Comparison of ENCODE assay signal across 9 mouse cellular contexts in genomic region chr4:133021181-133021671, GRCm38 (mm10). TPM values are rescaled to one million over a fixed set of nuclear protein-coding genes. Genes with fewer than 3 reads are reported as not detected.
A peak's percentile ranks its signal among the peaks of the same experiment; 100 is the strongest.
DNase-seq lines count a peak whose midpoint lies in the region; ATAC-seq and TF ChIP-seq lines count a peak whose summit lies in the region.
"Had no signal": no experiment of that assay in that cellular context is flagged by ENCODE, and none has a peak within 500 bp of the region (broad histone marks: within the 10 kb centered on the region; RNA-seq: fewer than 3 reads in every experiment).

No protein-coding gene starts in this region.

- peaks cover 19% of the 10 kb centered on the region for H3K79me2 ChIP-seq in heart, adult 2 months (replicated peaks; ENCODE audit: control insufficient read depth, insufficient read depth, low read length)

- 51% methylated on average over 9 of the region's 9 CpGs for WGBS in heart, adult 2 months
- 13% methylated on average over 9 of the region's 9 CpGs for WGBS in embryonic facial prominence, embryonic 12.5 days
- 2% methylated on average over 9 of the region's 9 CpGs for WGBS in midbrain, embryonic 14.5 days

- peak overlapping the region; percentile 39 for H3K4me2 ChIP-seq in embryonic facial prominence, embryonic 12.5 days (replicated peaks)
- peak overlapping the region; percentile 49 for H3K4me2 ChIP-seq in midbrain, embryonic 14.5 days (ENCODE audit: low read length)

- no peak for ATAC-seq in embryonic facial prominence, embryonic 12.5 days (ENCODE audit: insufficient number of reproducible peaks, insufficient read depth, low FRiP score, low TSS enrichment)
- no peak for ATAC-seq in midbrain, embryonic 14.5 days (ENCODE audit: low FRiP score, low TSS enrichment)

- no peak for TF ChIP-seq POLR2A in heart, adult 2 months (IDR thresholded peaks at IDR 0.05; ENCODE audit: insufficient read depth, low read depth, low read length)

- H3K4me1 ChIP-seq in heart, adult 2 months (ENCODE audit: control insufficient read depth, insufficient read depth, low read length), result peaks cover 37% of the 10 kb centered on the region
- peaks cover 99% of the 10 kb centered on the region for H3K4me1 ChIP-seq in embryonic facial prominence, embryonic 12.5 days
- peaks cover 79% of the 10 kb centered on the region for H3K4me1 ChIP-seq in midbrain, embryonic 14.5 days (ENCODE audit: control insufficient read depth, insufficient read depth, low read length)

- H3K27ac ChIP-seq in heart, adult 2 months, result no peak overlapping the region
- peak overlapping the region; percentile 85 for H3K27ac ChIP-seq in embryonic facial prominence, embryonic 12.5 days
- H3K27ac ChIP-seq in midbrain, embryonic 14.5 days (replicated peaks; ENCODE audit: low read depth, low read length), result peak overlapping the region; percentile 75

- TF ChIP-seq EP300 in heart, adult 2 months (IDR thresholded peaks at IDR 0.05; ENCODE audit: insufficient read depth, low read depth, low read length), result no peak

- H3K36me3 ChIP-seq in heart, adult 2 months (ENCODE audit: control insufficient read depth, insufficient read depth, low read length), result 0 out of 2 replicates have a peak, but pooled peaks cover 3% of the 10 kb centered on the region
- H3K36me3 ChIP-seq in embryonic facial prominence, embryonic 12.5 days, result 0 out of 2 replicates have a peak, but pooled peaks cover 5% of the 10 kb centered on the region
- H3K36me3 ChIP-seq in midbrain, embryonic 14.5 days (ENCODE audit: control insufficient read depth, insufficient read depth, low read length), result no peaks in the 10 kb centered on the region

- no peak overlapping the region for H3K9ac ChIP-seq in heart, adult 2 months (ENCODE audit: low read depth, low read length)
- peak overlapping the region; percentile 36 for H3K9ac ChIP-seq in embryonic facial prominence, embryonic 12.5 days
- H3K9ac ChIP-seq in midbrain, embryonic 14.5 days (replicated peaks; ENCODE audit: low read length), result peak overlapping the region; percentile 26; the same call in 1 of the 2 replicates

- no peaks in the 10 kb centered on the region for H3K27me3 ChIP-seq in heart, adult 2 months (ENCODE audit: control insufficient read depth, insufficient read depth, low read length)
- no peaks in the 10 kb centered on the region for H3K27me3 ChIP-seq in embryonic facial prominence, embryonic 12.5 days
- no peaks in the 10 kb centered on the region for H3K27me3 ChIP-seq in midbrain, embryonic 14.5 days (ENCODE audit: control insufficient read depth, insufficient read depth, low read length)

- intact Hi-C loops in heart, adult 2 months (cut with DNase I), result loop anchor here (2.0 kb wide), 1 partner anchor 14 kb away; no protein-coding TSS in a partner anchor

- H3K4me3 ChIP-seq in heart, adult 2 months, result no peak overlapping the region
- H3K4me3 ChIP-seq in embryonic facial prominence, embryonic 12.5 days, result 0 out of 2 replicates have a peak overlapping the region, but pooled peaks have one; percentile 1
- H3K4me3 ChIP-seq in midbrain, embryonic 14.5 days (replicated peaks; ENCODE audit: low read depth, low read length), result no peak overlapping the region

- DNase-seq in heart, adult 2 months, result peak; percentile 46 to 53
- DNase-seq in heart, adult 8-10 months (ENCODE audit: low spot score), result no peak
- peak; percentile 75 for DNase-seq in kidney, adult 11 months
- DNase-seq in midbrain, embryonic 14.5 days, result peak; percentile 69
- no peak for DNase-seq in left cerebral cortex, adult 18-20 months (ENCODE audit: low spot score in 2 of 2)
- no peak for DNase-seq in frontal cortex, adult 2 months (ENCODE audit: extremely low spot score in 1 of 2, low spot score in 1 of 2)
- DNase-seq in liver, result no peak

- TF ChIP-seq CTCF in heart, adult 2 months (IDR thresholded peaks at IDR 0.05), result no peak

- no peaks in the 10 kb centered on the region for H3K9me3 ChIP-seq in embryonic facial prominence, embryonic 12.5 days
- H3K9me3 ChIP-seq in midbrain, embryonic 14.5 days (ENCODE audit: control insufficient read depth, low read length), result no peaks in the 10 kb centered on the region
- H3K9me3 ChIP-seq: G1E had no signal

RNA-seq across cellular contexts. Expression of gene Ahdc1, which starts 10.2 kb away (rescaled TPM):
- total RNA-seq in heart, adult 2 months (2021), result 10 to 100 TPM; 42.6 to 50.9 TPM
- 19.5 and 21.8 TPM in 2 replicates for polyA plus RNA-seq in heart, adult 2 months (2012; rRNA removed)
- 10 to 100 TPM; 37.5 to 52.5 (median 45.0) TPM for total RNA-seq in heart, adult 8-10 months (2022)
- 12.7 and 14.6 TPM in 2 replicates for polyA plus RNA-seq in embryonic facial prominence, embryonic 12.5 days (2016; fragmentation: Nextera tagmentation; extraction: Ambion mirVana)
- polyA plus RNA-seq in midbrain, embryonic 14.5 days (2014; fragmentation: Nextera tagmentation; extraction: Ambion mirVana), result 13.0 and 15.3 TPM in 2 replicates
- total RNA-seq in left cerebral cortex, adult 18-20 months (2021), result 100 to 1,000 TPM; 108 to 121 TPM
- polyA plus RNA-seq in frontal cortex, adult 2 months (2012; rRNA removed), result 28.5 and 28.6 TPM in 2 replicates

RNA-seq across cellular contexts. Expression of gene Fgr, which starts 47.3 kb away (rescaled TPM):
- under 1 TPM; 0.43 to 0.47 TPM for total RNA-seq in heart, adult 2 months (2021)
- 0.73 and 1.7 TPM in 2 replicates for polyA plus RNA-seq in heart, adult 2 months (2012; rRNA removed)
- 1 to 10 TPM in 1 of 4 experiments, under 1 TPM in 3; 0.14 to 2.5 (median 0.49) TPM for total RNA-seq in heart, adult 8-10 months (2022)
- polyA plus RNA-seq in embryonic facial prominence, embryonic 12.5 days (2016; fragmentation: Nextera tagmentation; extraction: Ambion mirVana), result 0.29 and 0.39 TPM in 2 replicates
- polyA plus RNA-seq in midbrain, embryonic 14.5 days (2014; fragmentation: Nextera tagmentation; extraction: Ambion mirVana), result 0.08 TPM in 1 of 2 replicates, not detected in the other
- under 1 TPM; 0.26 to 0.59 TPM for total RNA-seq in left cerebral cortex, adult 18-20 months (2021)
- 0.18 and 0.19 TPM in 2 replicates for polyA plus RNA-seq in frontal cortex, adult 2 months (2012; rRNA removed)
- polyA plus RNA-seq: G1E had no signal

Comparison
In these comparisons a context has a peak if more than half of its experiments do, and no peak if none do; other contexts are left out.
1. DNase-seq: peak in heart, adult 2 months (2 of 2), kidney, adult 11 months (single experiment) and midbrain, embryonic 14.5 days (single experiment); none in heart, adult 8-10 months (single experiment), left cerebral cortex, adult 18-20 months (0 of 2), frontal cortex, adult 2 months (0 of 2) and liver (single experiment).